Mouse (Mus musculus): ENCODE results near the gene Src. TPM values are rescaled to one million over a fixed set of nuclear protein-coding genes. Genes with fewer than 3 reads are reported as not detected.

Src gene
- polyA plus RNA-seq, 1 experiment = 83.8 TPM

- no peak overlapping the region for H3K27ac ChIP-seq (ENCODE audit: insufficient read depth, low read length)
- H3K4me1 ChIP-seq (ENCODE audit: control insufficient read depth, insufficient read depth, low read length) = no peaks in the 10 kb centered on the region; the same call in 1 of the 2 replicates
- H3K4me3 ChIP-seq (ENCODE audit: insufficient read depth, low read length) = no peak overlapping the region
- TF ChIP-seq POLR2A (IDR thresholded peaks at IDR 0.05; ENCODE audit: extremely low read depth, insufficient read depth, low read length) = no peak
- no peak for TF ChIP-seq CTCF (IDR thresholded peaks at IDR 0.05; ENCODE audit: extremely low read depth, insufficient read depth, low read length)
These were observed 10.6 kb upstream of the Src start for GRCm38 (mm10) chr2:157407596-157407995.

- no peak for TF ChIP-seq POLR2A (IDR thresholded peaks at IDR 0.05; ENCODE audit: extremely low read depth, insufficient read depth, low read length)
- no peak for TF ChIP-seq CTCF (IDR thresholded peaks at IDR 0.05; ENCODE audit: extremely low read depth, insufficient read depth, low read length)
- Histone ChIP-seq H3K27ac (ENCODE audit: insufficient read depth, low read length) (no peak overlapping the region), H3K4me3 (ENCODE audit: insufficient read depth, low read length) (no peak overlapping the region), H3K4me1 (ENCODE audit: control insufficient read depth, insufficient read depth, low read length) (no peaks in the 10 kb centered on the region; the same call in 1 of the 2 replicates)
These were observed 8.3 kb upstream of the Src start for GRCm38 (mm10) chr2:157409793-157410533.

GRCm38 (mm10) chr2:157411151-157411693 lies 7.0 kb upstream of the Src start:
- TF ChIP-seq POLR2A (IDR thresholded peaks at IDR 0.05; ENCODE audit: extremely low read depth, insufficient read depth, low read length) (no peak), CTCF (IDR thresholded peaks at IDR 0.05; ENCODE audit: extremely low read depth, insufficient read depth, low read length) (no peak)

GRCm38 (mm10) chr2:157412497-157412896 lies 5.7 kb upstream of the Src start:
- H3K4me3 ChIP-seq (ENCODE audit: insufficient read depth, low read length) = no peak overlapping the region
- no peak for TF ChIP-seq POLR2A (IDR thresholded peaks at IDR 0.05; ENCODE audit: extremely low read depth, insufficient read depth, low read length)
- TF ChIP-seq CTCF (IDR thresholded peaks at IDR 0.05; ENCODE audit: extremely low read depth, insufficient read depth, low read length) = no peak
- H3K4me1 ChIP-seq (ENCODE audit: control insufficient read depth, insufficient read depth, low read length) = no peaks in the 10 kb centered on the region; the same call in 1 of the 2 replicates
- H3K27ac ChIP-seq (ENCODE audit: insufficient read depth, low read length) = no peak overlapping the region

More at GRCm38 (mm10) chr2:157411151-157411693, 7.0 kb upstream of the Src start:
- H3K4me3 ChIP-seq (ENCODE audit: insufficient read depth, low read length) = no peak overlapping the region
- H3K4me1 ChIP-seq (ENCODE audit: control insufficient read depth, insufficient read depth, low read length) = no peaks in the 10 kb centered on the region; the same call in 1 of the 2 replicates
- no peak overlapping the region for H3K27ac ChIP-seq (ENCODE audit: insufficient read depth, low read length)

- Histone ChIP-seq H3K27ac (ENCODE audit: insufficient read depth, low read length) (no peak overlapping the region), H3K4me1 (ENCODE audit: control insufficient read depth, insufficient read depth, low read length) (no peaks in the 10 kb centered on the region), H3K4me3 (ENCODE audit: insufficient read depth, low read length) (no peak overlapping the region)
- TF ChIP-seq CTCF (IDR thresholded peaks at IDR 0.05; ENCODE audit: extremely low read depth, insufficient read depth, low read length) = no peak
- no peak for TF ChIP-seq POLR2A (IDR thresholded peaks at IDR 0.05; ENCODE audit: extremely low read depth, insufficient read depth, low read length)
These were observed 1.0 kb upstream of the Src start for GRCm38 (mm10) chr2:157417229-157417628.

- peaks cover 3% of the 10 kb centered on the region for H3K4me1 ChIP-seq (ENCODE audit: control insufficient read depth, insufficient read depth, low read length)
- no peak for TF ChIP-seq POLR2A (IDR thresholded peaks at IDR 0.05; ENCODE audit: extremely low read depth, insufficient read depth, low read length)
- no peak for TF ChIP-seq CTCF (IDR thresholded peaks at IDR 0.05; ENCODE audit: extremely low read depth, insufficient read depth, low read length)
- H3K27ac ChIP-seq (ENCODE audit: insufficient read depth, low read length) = no peak overlapping the region
- H3K4me3 ChIP-seq (ENCODE audit: insufficient read depth, low read length) = no peak overlapping the region
These were observed 396 bp downstream of the Src start for GRCm38 (mm10) chr2:157418609-157419071.

GRCm38 (mm10) chr2:157419506-157419905 lies 1.3 kb downstream of the Src start:
- Histone ChIP-seq H3K27ac (ENCODE audit: insufficient read depth, low read length) (no peak overlapping the region), H3K4me3 (ENCODE audit: insufficient read depth, low read length) (no peak overlapping the region), H3K4me1 (ENCODE audit: control insufficient read depth, insufficient read depth, low read length) (peaks cover 3% of the 10 kb centered on the region)
- no peak for TF ChIP-seq POLR2A (IDR thresholded peaks at IDR 0.05; ENCODE audit: extremely low read depth, insufficient read depth, low read length)
- TF ChIP-seq CTCF (IDR thresholded peaks at IDR 0.05; ENCODE audit: extremely low read depth, insufficient read depth, low read length) = no peak

- TF ChIP-seq CTCF (IDR thresholded peaks at IDR 0.05; ENCODE audit: extremely low read depth, insufficient read depth, low read length) (no peak), POLR2A (IDR thresholded peaks at IDR 0.05; ENCODE audit: extremely low read depth, insufficient read depth, low read length) (no peak)
- Histone ChIP-seq H3K4me3 (ENCODE audit: insufficient read depth, low read length) (no peak overlapping the region), H3K4me1 (ENCODE audit: control insufficient read depth, insufficient read depth, low read length) (peaks cover 3% of the 10 kb centered on the region), H3K27ac (ENCODE audit: insufficient read depth, low read length) (no peak overlapping the region)
These were observed 2.2 kb downstream of the Src start for GRCm38 (mm10) chr2:157420404-157420803.

- Histone ChIP-seq H3K4me1 (ENCODE audit: control insufficient read depth, insufficient read depth, low read length) (peaks cover 6% of the 10 kb centered on the region), H3K4me3 (ENCODE audit: insufficient read depth, low read length) (no peak overlapping the region), H3K27ac (ENCODE audit: insufficient read depth, low read length) (no peak overlapping the region)
- TF ChIP-seq POLR2A (IDR thresholded peaks at IDR 0.05; ENCODE audit: extremely low read depth, insufficient read depth, low read length) (no peak), CTCF (IDR thresholded peaks at IDR 0.05; ENCODE audit: extremely low read depth, insufficient read depth, low read length) (no peak)
These were observed 3.9 kb downstream of the Src start for GRCm38 (mm10) chr2:157422062-157422655.

Measured in cortical plate, adult 2 months (tissue).